Mouse (Mus musculus): Measurements from ENCODE around the gene Rab9b. TPM values are rescaled to one million over a fixed set of nuclear protein-coding genes. Genes with fewer than 3 reads are reported as not detected.

The Rab9b gene
- total RNA-seq (2021), result under 1 TPM; 0.66 to 0.73 TPM
- long read RNA-seq, experiment 1, result 0 reads
- long read RNA-seq, experiment 2, partial matches to known transcripts, result 1 of 1 reads
- long read RNA-seq, experiment 2, other reads (novel, unspliced or antisense), result 0 of 1 reads

- DNase-seq, result peak; percentile 27
Measured at GRCm38 (mm10) chrX:136868061-136869040, at the start of gene Rab9b. Gene Rab9b (minus strand): TSS chrX:136868755.

- DNase-seq, result no peak
Measured at GRCm38 (mm10) chrX:136904369-136904768, 35.8 kb upstream of the Rab9b start.

- peak; percentile 9 for DNase-seq
Measured at GRCm38 (mm10) chrX:136895757-136896156, 27.2 kb upstream of the Rab9b start.

- DNase-seq, result peak; percentile 1
Measured at GRCm38 (mm10) chrX:136850300-136850699, 18.3 kb downstream of the Rab9b start.

- no peak for DNase-seq
Measured at GRCm38 (mm10) chrX:136828610-136829009, 39.9 kb downstream of the Rab9b start.

- DNase-seq, result no peak
Measured at GRCm38 (mm10) chrX:136825016-136825415, 43.5 kb downstream of the Rab9b start.

- no peak for DNase-seq
Measured at GRCm38 (mm10) chrX:136822371-136822770, 46.2 kb downstream of the Rab9b start, which contains the start of gene Plp1. Gene Plp1 (plus strand): TSS chrX:136822671.

- DNase-seq, result peak; percentile 81
Measured at GRCm38 (mm10) chrX:136820250-136820649, 48.3 kb downstream of the Rab9b start.

GRCm38 (mm10) chrX:136819752-136820151 lies 48.8 kb downstream of the Rab9b start:
- DNase-seq, result peak; percentile 29

Other genes starting within 250 kb of the Rab9b start
- gene Tceal1, start 160.8 kb downstream of the Rab9b start, total RNA-seq (2021), result 1 to 10 TPM; 6.4 to 6.9 TPM
- 100 to 1,000 TPM; 226 to 278 TPM for gene Morf4l2, start 125.1 kb downstream of the Rab9b start, total RNA-seq (2021)
- not detected for gene Glra4, start 88.6 kb downstream of the Rab9b start, total RNA-seq (2021)
- gene Plp1, start 46.1 kb downstream of the Rab9b start, total RNA-seq (2021), result 10 to 100 TPM in 1 of 2 experiments, 1 to 10 TPM in 1; 7.0 to 13.0 TPM
- not detected for gene H2bfm, start 58.6 kb upstream of the Rab9b start, total RNA-seq (2021)
- gene Tmsb15b2, start 106.7 kb upstream of the Rab9b start, total RNA-seq (2021), result 10 to 100 TPM; 13.1 to 18.8 TPM
- gene Tmsb15l, start 108.1 kb upstream of the Rab9b start, total RNA-seq (2021), result 1 to 10 TPM; 1.0 to 1.1 TPM
- 1 to 10 TPM; 4.6 to 7.5 TPM for gene Tmsb15b1, start 108.1 kb upstream of the Rab9b start, total RNA-seq (2021)
- 10 to 100 TPM in 1 of 2 experiments, 1 to 10 TPM in 1; 9.9 to 14.0 TPM for gene Zcchc18, start 124.4 kb upstream of the Rab9b start, total RNA-seq (2021)
- 10 to 100 TPM in 1 of 2 experiments, 1 to 10 TPM in 1; 7.3 to 14.0 TPM for gene Slc25a53, start 169.5 kb upstream of the Rab9b start, total RNA-seq (2021)
- 1 to 10 TPM; 5.8 to 7.2 TPM for gene Fam199x, start 180.8 kb upstream of the Rab9b start, total RNA-seq (2021)